In the genomic region with DNA sequence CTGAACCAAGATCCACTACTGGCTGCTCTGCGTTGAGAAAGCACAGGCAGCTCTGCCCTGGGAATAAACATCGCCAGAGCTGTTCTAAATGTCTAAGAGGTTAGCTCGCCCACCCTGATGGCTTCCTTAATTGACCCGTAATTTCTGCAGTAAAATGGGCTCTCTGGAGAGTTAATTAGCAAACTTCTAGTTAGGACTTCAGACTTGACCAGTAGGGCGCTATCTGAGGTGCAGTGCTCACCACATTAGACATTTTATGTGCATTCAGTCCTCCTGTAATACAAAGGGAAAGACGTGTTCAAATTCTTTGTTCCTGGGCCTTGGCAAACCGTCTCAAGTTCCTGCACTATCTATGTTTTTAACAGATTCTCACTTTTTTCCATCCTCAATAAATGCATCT, we compare ENCODE assay signal across 14 mouse cellular contexts.
"Had no signal": no experiment of that assay in that cellular context is flagged by ENCODE, and none has a peak within 500 bp of the region (broad histone marks: within the 10 kb centered on the region; RNA-seq: fewer than 3 reads in every experiment).

No protein-coding gene starts in this region.

- H3K27me3 ChIP-seq: hindbrain, embryonic 15.5 days; limb, embryonic 13.5 days; midbrain, embryonic 13.5 days; neural tube, embryonic 12.5 days had no signal

- H3K4me3 ChIP-seq: hindbrain, embryonic 15.5 days; limb, embryonic 13.5 days; midbrain, embryonic 13.5 days; myocyte; neural tube, embryonic 12.5 days had no signal

- H3K4me2 ChIP-seq: hindbrain, embryonic 15.5 days; limb, embryonic 13.5 days; midbrain, embryonic 13.5 days; neural tube, embryonic 12.5 days had no signal

- H3K27ac ChIP-seq: hindbrain, embryonic 15.5 days; limb, embryonic 13.5 days; liver, embryonic 14.5 days; midbrain, embryonic 13.5 days; neural tube, embryonic 12.5 days had no signal

- H3K9ac ChIP-seq: hindbrain, embryonic 15.5 days; limb, embryonic 13.5 days; liver, embryonic 14.5 days; midbrain, embryonic 13.5 days; neural tube, embryonic 12.5 days had no signal

- H3K4me1 ChIP-seq: hindbrain, embryonic 15.5 days; neural tube, embryonic 12.5 days had no signal

- ATAC-seq: inflammation-experienced regulatory T-cells, adult 6 months; intestine, postnatal 0 days; midbrain, embryonic 13.5 days had no signal

- H3K36me3 ChIP-seq: limb, embryonic 13.5 days had no signal

- DNase-seq: lung, adult 18-20 months; retina, postnatal 1 day; right cerebral cortex, postnatal 4 days; spleen, adult 18-20 months; thymus, adult 18-20 months; thymus, postnatal 25 days had no signal

- H3K9me3 ChIP-seq: hindbrain, embryonic 15.5 days; limb, embryonic 13.5 days; midbrain, embryonic 13.5 days; neural tube, embryonic 12.5 days had no signal
